ENCODE assay signal across 9 mouse cellular contexts in genomic region chr9:121445364-121445763, GRCm38 (mm10). TPM values are rescaled to one million over a fixed set of nuclear protein-coding genes. Genes with fewer than 3 reads are reported as not detected.
A peak's percentile ranks its signal among the peaks of the same experiment; 100 is the strongest.
DNase-seq lines count a peak whose midpoint lies in the region; ATAC-seq and TF ChIP-seq lines count a peak whose summit lies in the region.
"Had no signal": no experiment of that assay in that cellular context is flagged by ENCODE, and none has a peak within 500 bp of the region (broad histone marks: within the 10 kb centered on the region; RNA-seq: fewer than 3 reads in every experiment).

No protein-coding gene starts in this region.

- 0 out of 2 replicates have a peak, but pooled peaks cover 2% of the 10 kb centered on the region for H3K79me2 ChIP-seq in heart, adult 2 months (replicated peaks; ENCODE audit: control insufficient read depth, insufficient read depth, low read length)

- H3K4me3 ChIP-seq in heart, adult 2 months: no peak overlapping the region
- H3K4me3 ChIP-seq in forebrain, embryonic 16.5 days (replicated peaks; ENCODE audit: low read length): no peak overlapping the region
- H3K4me3 ChIP-seq: neural tube, embryonic 12.5 days had no signal

- TF ChIP-seq CTCF in heart, adult 2 months (IDR thresholded peaks at IDR 0.05): peak; percentile 68

- no peak for ATAC-seq in forebrain, embryonic 16.5 days
- no peak for ATAC-seq in monocyte, adult 5-6 weeks (replicated peaks; ENCODE audit: insufficient number of reproducible peaks, low FRiP score, low TSS enrichment, poor library complexity, severe bottlenecking)

- H3K27me3 ChIP-seq in heart, adult 2 months (ENCODE audit: control insufficient read depth, insufficient read depth, low read length): no peaks in the 10 kb centered on the region
- no peaks in the 10 kb centered on the region for H3K27me3 ChIP-seq in forebrain, embryonic 16.5 days (replicated peaks; ENCODE audit: control insufficient read depth, insufficient read depth, low read length)
- H3K27me3 ChIP-seq: neural tube, embryonic 12.5 days had no signal

- TF ChIP-seq EP300 in heart, adult 2 months (IDR thresholded peaks at IDR 0.05; ENCODE audit: insufficient read depth, low read depth, low read length): no peak

- H3K9me3 ChIP-seq in forebrain, embryonic 16.5 days (ENCODE audit: control insufficient read depth, low read length): no peaks in the 10 kb centered on the region
- H3K9me3 ChIP-seq: neural tube, embryonic 12.5 days had no signal

- intact Hi-C loops in heart, adult 2 months (cut with DNase I): no loop called here

- H3K9ac ChIP-seq in heart, adult 2 months (ENCODE audit: low read depth, low read length): no peak overlapping the region
- H3K9ac ChIP-seq in forebrain, embryonic 16.5 days (replicated peaks; ENCODE audit: low read depth, low read length): no peak overlapping the region
- H3K9ac ChIP-seq: neural tube, embryonic 12.5 days had no signal

- no peak for TF ChIP-seq POLR2A in heart, adult 2 months (IDR thresholded peaks at IDR 0.05; ENCODE audit: insufficient read depth, low read depth, low read length)

- DNase-seq in heart, adult 2 months: no peak
- DNase-seq in heart, adult 11 months: no peak
- DNase-seq in 416B (ENCODE audit: low read depth): peak; percentile 17
- DNase-seq in T-cell, adult 2 months (ENCODE audit: low spot score): peak; percentile 18
- DNase-seq in lung, postnatal 14 days: peak; percentile 70
- no peak for DNase-seq in embryo, embryonic 11 days

- no peaks in the 10 kb centered on the region for H3K36me3 ChIP-seq in heart, adult 2 months (ENCODE audit: control insufficient read depth, insufficient read depth, low read length)
- H3K36me3 ChIP-seq in forebrain, embryonic 16.5 days (ENCODE audit: control insufficient read depth, insufficient read depth): peaks cover 22% of the 10 kb centered on the region

- WGBS in heart, adult 2 months: 82% methylated on average over 2 of the region's 2 CpGs
- WGBS in forebrain, embryonic 16.5 days: 93% methylated on average over 2 of the region's 2 CpGs

- H3K4me2 ChIP-seq in forebrain, embryonic 16.5 days (ENCODE audit: low read length): no peak overlapping the region
- H3K4me2 ChIP-seq: neural tube, embryonic 12.5 days had no signal

- no peak overlapping the region for H3K27ac ChIP-seq in heart, adult 2 months
- H3K27ac ChIP-seq in forebrain, embryonic 16.5 days (ENCODE audit: low read length): peak overlapping the region; percentile 30; the same call in 1 of the 2 replicates
- H3K27ac ChIP-seq: neural tube, embryonic 12.5 days had no signal

- H3K4me1 ChIP-seq in heart, adult 2 months (ENCODE audit: control insufficient read depth, insufficient read depth, low read length): peaks cover 1% of the 10 kb centered on the region; the same call in 1 of the 2 replicates
- peaks cover 8% of the 10 kb centered on the region; the same call in 1 of the 2 replicates for H3K4me1 ChIP-seq in forebrain, embryonic 16.5 days (replicated peaks; ENCODE audit: control insufficient read depth, insufficient read depth, low read length)
- H3K4me1 ChIP-seq: neural tube, embryonic 12.5 days had no signal

RNA-seq across cellular contexts. Expression of gene Cck, which starts 50.1 kb away (rescaled TPM):
- not detected for total RNA-seq in heart, adult 2 months (2021)
- polyA plus RNA-seq in heart, adult 2 months (2012; rRNA removed): 0.35 and 0.47 TPM in 2 replicates
- polyA plus RNA-seq in forebrain, embryonic 16.5 days (2015; fragmentation: Nextera tagmentation; extraction: Ambion mirVana): 26.4 and 60.5 TPM in 2 replicates
- not detected in 3 replicates for total RNA-seq in monocyte, adult 5-6 weeks (2017)

Comparison
In these comparisons a context has a peak if more than half of its experiments do, and no peak if none do; other contexts are left out.
1. DNase-seq: peak in 416B (single experiment), T-cell, adult 2 months (single experiment) and lung, postnatal 14 days (single experiment); none in heart, adult 2 months (0 of 2), heart, adult 11 months (single experiment) and embryo, embryonic 11 days (single experiment).